Mouse (Mus musculus) megakaryocyte, embryonic 14.5 days (primary cell): ENCODE results near the gene Tmem163. TPM values are rescaled to one million over a fixed set of nuclear protein-coding genes. Genes with fewer than 3 reads are reported as not detected.

Experiments
- H3K27me3 ChIP-seq: replicated peaks from 2 replicates; pipeline ENCODE3; 2012; ENCODE audit warnings: inconsistent platforms
- H3K36me3 ChIP-seq: replicated peaks from 2 replicates; pipeline ENCODE3; 2012; ENCODE audit warnings: low read length, inconsistent platforms, mixed read lengths
- H3K4me1 ChIP-seq: 2 replicates; pipeline ENCODE4 v1.6.1; 2012; ENCODE audit warnings: inconsistent platforms
- H3K4me3 ChIP-seq: replicated peaks from 2 replicates; pipeline ENCODE3; 2012; ENCODE audit warnings: moderate library complexity, mild to moderate bottlenecking, inconsistent platforms
- H3K9me3 ChIP-seq: 2 replicates; pipeline ENCODE4 v1.6.1; 2012; ENCODE audit warnings: inconsistent platforms
- FLI1 ChIP-seq: IDR thresholded peaks from 2 replicates; pipeline ENCODE4 v1.6.1; 2012; ENCODE audit warnings: low read length, inconsistent platforms, mixed read lengths
- GATA1 ChIP-seq: IDR thresholded peaks from 3 replicates; pipeline ENCODE4 v1.6.1; 2012; ENCODE audit warnings: mixed read lengths, low read length, inconsistent platforms, borderline replicate concordance
- polyA plus RNA-seq: library from polyadenylated mRNA; stranded (reverse); fragments of >175 nt; gene quantifications from 2 replicates; pipeline ENCODE4 v1.2.3, GENCODE M21; 2012; ENCODE audit warnings: low replicate concordance; ENCODE audit not compliant: insufficient read depth

Tmem163 gene
- polyA plus RNA-seq, 1 experiment, result 41.1 TPM

- H3K36me3 ChIP-seq, result peaks cover 29% of the 10 kb centered on the region
- peaks cover 18% of the 10 kb centered on the region for H3K27me3 ChIP-seq
- peaks cover 4% of the 10 kb centered on the region; the same call in 1 of the 2 replicates for H3K9me3 ChIP-seq
- H3K4me1 ChIP-seq, result peaks cover 67% of the 10 kb centered on the region
- TF ChIP-seq GATA1, result no peak
- no peak for TF ChIP-seq FLI1
- peak overlapping the region; percentile 98 for H3K4me3 ChIP-seq
These were observed 2.7 kb downstream of the Tmem163 start for GRCm38 (mm10) chr1:127676516-127677099.

GRCm38 (mm10) chr1:127676116-127676515 lies 3.2 kb downstream of the Tmem163 start:
- peaks cover 18% of the 10 kb centered on the region for H3K27me3 ChIP-seq
- H3K9me3 ChIP-seq, result peaks cover 4% of the 10 kb centered on the region; the same call in 1 of the 2 replicates
- TF ChIP-seq FLI1 (no peak), GATA1 (no peak)
- H3K4me3 ChIP-seq, result peak overlapping the region; percentile 98
- peaks cover 72% of the 10 kb centered on the region for H3K4me1 ChIP-seq
- peaks cover 34% of the 10 kb centered on the region for H3K36me3 ChIP-seq

DNA sequence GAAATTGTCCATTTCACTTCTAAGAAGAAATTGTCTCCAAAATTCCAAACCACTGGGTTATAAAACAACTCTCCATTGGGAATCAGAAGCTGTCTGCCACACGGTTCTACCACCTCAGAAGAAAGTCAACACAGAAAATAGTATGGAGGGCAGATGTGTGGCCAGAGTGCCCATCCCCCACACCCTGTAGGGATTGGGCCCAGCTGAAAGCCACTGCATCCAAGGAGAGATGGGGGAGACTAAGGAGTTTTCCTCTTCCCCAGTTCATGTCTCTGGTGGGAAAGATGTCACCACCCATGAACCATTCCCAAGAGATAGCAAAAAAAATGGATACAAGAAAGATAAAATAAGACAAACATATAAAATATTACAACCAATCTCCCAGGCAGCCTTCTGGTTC lies 4.1 kb downstream of the Tmem163 start:
- TF ChIP-seq FLI1 (no peak), GATA1 (no peak)
- Histone ChIP-seq H3K36me3 (peaks cover 42% of the 10 kb centered on the region), H3K4me3 (peak overlapping the region; percentile 50), H3K9me3 (peaks cover 4% of the 10 kb centered on the region; the same call in 1 of the 2 replicates), H3K4me1 (peaks cover 75% of the 10 kb centered on the region), H3K27me3 (peaks cover 18% of the 10 kb centered on the region)

DNA sequence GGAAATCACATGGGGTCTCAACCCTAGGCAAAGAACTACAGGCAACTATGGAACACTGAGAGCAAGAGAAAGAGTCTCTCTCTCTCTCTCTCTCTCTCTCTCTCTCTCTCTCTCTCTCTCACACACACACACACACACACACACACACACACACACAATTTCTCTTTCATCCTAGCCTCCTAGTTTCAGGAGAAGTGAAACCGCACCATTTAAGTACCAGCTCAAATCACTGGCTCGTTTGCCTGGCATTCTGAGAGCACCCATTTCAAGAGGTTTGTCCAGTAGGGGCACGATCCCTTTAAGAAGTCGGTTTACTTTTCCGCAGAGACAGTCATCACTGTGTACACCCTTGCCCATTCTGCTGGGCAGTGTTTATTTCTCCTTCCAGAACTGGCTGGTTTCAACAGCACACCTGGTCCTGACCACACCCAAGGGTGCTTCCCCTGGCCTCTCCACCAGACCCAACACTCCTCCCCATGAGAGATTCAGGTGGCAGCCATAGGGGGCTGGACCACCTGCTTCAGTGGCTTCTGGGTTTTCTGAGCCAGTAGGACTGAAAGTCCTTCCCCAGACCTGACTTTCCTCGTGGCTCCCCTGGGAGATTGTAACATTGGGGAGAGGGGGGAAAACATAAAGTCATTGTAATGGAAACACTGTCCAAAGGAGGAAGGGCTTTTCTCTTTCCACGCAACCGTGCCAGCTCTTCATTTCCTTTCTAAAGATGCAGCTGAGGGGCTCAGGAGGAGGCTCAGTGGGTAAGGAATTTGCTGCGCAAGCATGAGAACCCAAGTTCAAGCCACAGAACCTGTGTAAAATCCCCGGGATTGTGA lies 5.9 kb downstream of the Tmem163 start:
- peaks cover 77% of the 10 kb centered on the region for H3K4me1 ChIP-seq

DNA sequence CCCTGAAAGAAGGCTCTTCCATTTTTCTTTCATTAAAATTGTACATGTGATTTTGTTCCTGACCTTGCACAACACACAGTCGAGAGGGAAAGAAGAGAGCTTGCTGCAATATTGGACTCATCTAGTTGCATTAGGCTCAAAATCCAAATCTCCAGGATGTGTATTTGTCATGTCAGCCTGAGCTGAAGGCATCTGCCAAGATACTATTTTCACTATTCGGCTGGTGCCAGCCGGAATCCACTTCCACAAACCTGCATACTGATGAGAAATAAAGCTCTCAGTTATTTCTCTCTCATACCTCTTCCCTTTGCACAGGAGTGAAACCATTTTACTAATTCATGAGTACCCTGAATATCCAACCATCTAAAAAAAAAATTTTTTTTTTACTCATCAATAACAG lies 11.2 kb downstream of the Tmem163 start:
- H3K36me3 ChIP-seq, result peaks cover 95% of the 10 kb centered on the region
- TF ChIP-seq GATA1 (no peak), FLI1 (no peak)

More for the DNA sequence above, 5.9 kb downstream of the Tmem163 start:
- Histone ChIP-seq H3K9me3 (no peaks in the 10 kb centered on the region), H3K27me3 (peaks cover 14% of the 10 kb centered on the region), H3K4me3 (no peak overlapping the region), H3K36me3 (peaks cover 60% of the 10 kb centered on the region)
- TF ChIP-seq FLI1, result no peak
- no peak for TF ChIP-seq GATA1

DNA sequence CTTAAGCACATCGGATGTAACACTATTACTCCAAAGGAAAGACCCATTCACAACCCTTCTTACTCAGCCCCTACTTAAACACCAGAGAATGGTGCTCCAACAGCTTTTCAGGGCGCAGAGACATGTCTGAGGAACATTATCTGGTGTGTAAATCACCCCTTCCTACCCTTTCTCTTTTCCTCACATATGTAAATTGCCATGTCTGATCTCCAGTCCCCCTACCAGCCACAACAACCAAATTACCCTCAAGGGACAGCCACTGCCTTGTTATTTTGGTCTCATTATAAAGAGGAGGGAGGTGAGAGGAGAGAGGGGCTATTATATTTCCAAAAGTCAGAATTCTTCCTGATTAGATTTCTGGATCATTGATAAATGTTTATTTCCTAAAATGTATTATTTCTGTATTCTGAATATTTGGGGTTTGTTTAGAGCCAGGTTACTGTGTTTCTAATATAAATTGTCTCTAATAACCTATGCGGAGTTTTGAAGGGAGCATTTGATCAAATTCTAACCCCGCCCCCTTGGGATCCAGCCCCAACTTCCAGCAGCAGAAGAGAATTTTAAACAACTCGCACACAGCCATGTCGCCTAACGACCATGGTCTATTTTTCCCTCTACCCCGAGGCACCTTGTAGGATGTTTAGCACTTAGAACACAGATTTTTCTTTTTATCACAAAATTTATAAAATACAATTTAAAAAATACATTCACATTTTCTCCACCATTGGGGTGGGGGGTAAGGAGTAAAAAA lies 12.1 kb downstream of the Tmem163 start:
- Histone ChIP-seq H3K4me3 (no peak overlapping the region), H3K36me3 (peaks cover 89% of the 10 kb centered on the region), H3K9me3 (no peaks in the 10 kb centered on the region), H3K27me3 (no peaks in the 10 kb centered on the region), H3K4me1 (peaks cover 79% of the 10 kb centered on the region)
- TF ChIP-seq FLI1 (no peak), GATA1 (no peak)

More for the DNA sequence above, 11.2 kb downstream of the Tmem163 start:
- peaks cover 73% of the 10 kb centered on the region for H3K4me1 ChIP-seq
- H3K4me3 ChIP-seq, result no peak overlapping the region
- H3K9me3 ChIP-seq, result no peaks in the 10 kb centered on the region
- H3K27me3 ChIP-seq, result no peaks in the 10 kb centered on the region

DNA sequence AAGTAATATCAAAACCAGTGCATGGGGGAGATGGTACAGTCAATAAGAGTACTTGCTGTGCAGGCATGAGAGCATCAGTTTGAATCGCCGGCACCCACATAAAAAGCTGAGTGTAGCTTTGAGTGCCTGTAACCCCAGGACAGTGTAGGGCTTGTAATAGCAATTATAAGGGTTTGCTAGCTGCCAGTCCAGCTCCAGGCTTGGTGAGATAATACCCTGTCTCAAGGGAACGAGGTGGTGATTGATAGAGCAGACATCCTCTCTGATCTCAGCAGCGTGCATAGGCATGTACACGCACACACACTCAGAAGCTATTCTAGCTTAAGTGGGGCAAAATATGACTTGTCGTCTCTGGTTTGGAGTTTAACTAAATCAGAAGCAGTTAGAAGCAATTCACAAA lies 13.1 kb downstream of the Tmem163 start:
- Histone ChIP-seq H3K4me1 (peaks cover 79% of the 10 kb centered on the region), H3K27me3 (no peaks in the 10 kb centered on the region), H3K36me3 (peaks cover 84% of the 10 kb centered on the region), H3K4me3 (peak overlapping the region; percentile 11), H3K9me3 (no peaks in the 10 kb centered on the region)
- TF ChIP-seq GATA1, result no peak
- TF ChIP-seq FLI1, result no peak

DNA sequence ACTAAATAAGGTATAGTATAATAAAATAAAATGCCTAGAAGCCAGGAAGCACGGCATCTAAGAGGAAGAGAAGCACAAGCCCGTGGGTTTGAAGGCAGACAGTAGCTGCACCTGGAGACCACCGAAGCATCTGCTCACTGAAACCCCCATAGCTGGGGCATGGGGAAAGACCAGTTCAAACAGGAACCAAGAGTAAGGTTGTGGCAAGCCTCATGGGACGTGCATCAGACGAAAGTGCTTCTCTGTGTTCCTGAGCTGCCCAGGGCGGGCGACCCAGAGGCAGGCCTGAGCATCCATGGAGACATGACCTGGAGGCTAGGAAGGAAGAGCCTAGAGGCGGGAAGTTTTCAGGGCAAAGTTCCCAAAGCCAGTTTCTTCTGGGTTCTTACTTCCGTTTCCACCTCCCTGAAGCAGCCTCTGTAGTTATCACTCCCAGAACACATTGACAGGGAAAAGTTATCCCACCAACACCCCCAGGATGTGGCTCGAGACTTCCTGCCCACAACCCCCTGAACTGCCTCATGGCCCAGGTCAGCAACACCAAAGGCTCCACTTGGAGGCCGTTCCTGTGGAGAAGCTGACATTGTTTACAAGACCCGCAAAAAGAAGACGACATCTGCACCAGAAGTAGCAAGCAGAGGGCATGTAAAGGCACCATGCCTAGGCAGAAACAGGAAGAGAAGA lies 16.8 kb downstream of the Tmem163 start:
- Histone ChIP-seq H3K4me3 (peak overlapping the region; percentile 83), H3K4me1 (peaks cover 93% of the 10 kb centered on the region), H3K27me3 (no peaks in the 10 kb centered on the region), H3K9me3 (no peaks in the 10 kb centered on the region), H3K36me3 (peaks cover 73% of the 10 kb centered on the region)
- TF ChIP-seq FLI1 (peak; percentile 78), GATA1 (peak; percentile 85)

DNA sequence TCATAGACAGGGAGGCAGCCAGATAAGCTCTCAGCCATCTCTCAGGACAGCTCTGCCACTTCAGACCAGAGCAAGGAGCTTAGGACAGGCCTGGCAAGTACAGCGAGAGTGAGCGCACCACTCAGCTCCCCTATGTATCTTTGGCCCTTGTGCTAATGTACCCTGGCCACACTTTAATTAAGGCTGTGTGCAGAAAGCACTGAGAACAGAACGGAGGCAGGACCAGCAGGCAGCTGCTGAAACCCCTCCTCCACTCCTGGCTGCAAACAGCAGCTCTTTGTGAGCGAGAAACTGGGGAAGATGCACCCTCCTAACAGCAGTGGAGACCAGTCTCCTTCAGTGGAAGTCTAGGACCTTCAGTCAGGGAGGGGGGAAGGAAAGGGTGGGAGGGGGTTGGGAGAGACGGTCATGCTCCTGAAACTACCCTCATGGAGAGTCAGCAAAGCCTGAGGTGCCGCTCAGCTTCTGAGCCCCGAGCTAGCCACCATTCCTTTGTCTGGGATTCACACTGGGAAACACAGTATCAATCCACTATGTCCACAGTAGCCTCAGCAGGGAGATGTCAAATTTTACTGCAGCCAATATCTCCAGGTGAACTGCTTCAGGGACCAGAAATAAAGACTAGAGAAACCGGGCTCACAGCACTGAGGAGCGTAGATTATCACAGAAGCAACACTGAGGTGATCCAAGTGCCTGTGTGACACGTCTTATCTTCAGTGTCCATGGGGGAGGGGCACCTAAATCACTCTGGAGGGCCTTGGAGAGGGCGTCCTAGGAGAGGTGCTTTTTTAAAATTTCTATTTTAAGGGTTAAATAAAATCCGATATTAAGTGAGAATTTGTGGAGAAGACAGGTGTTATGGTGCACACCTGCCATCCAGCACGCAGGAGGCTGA lies 18.0 kb downstream of the Tmem163 start:
- peaks cover 93% of the 10 kb centered on the region for H3K4me1 ChIP-seq
- no peak for TF ChIP-seq FLI1
- no peak for TF ChIP-seq GATA1
- peak overlapping the region; percentile 29 for H3K4me3 ChIP-seq
- H3K36me3 ChIP-seq, result peaks cover 66% of the 10 kb centered on the region
- no peaks in the 10 kb centered on the region for H3K9me3 ChIP-seq
- no peaks in the 10 kb centered on the region for H3K27me3 ChIP-seq
